Comparison of ENCODE assay signal across 28 mouse cellular contexts in genomic region chr1:168336238-168336818, GRCm38 (mm10).
DNase-seq lines count a peak whose midpoint lies in the region; ATAC-seq and TF ChIP-seq lines count a peak whose summit lies in the region.
"Had no signal": no experiment of that assay in that cellular context is flagged by ENCODE, and none has a peak within 500 bp of the region (broad histone marks: within the 10 kb centered on the region; RNA-seq: fewer than 3 reads in every experiment).

No protein-coding gene starts in this region.

- TF ChIP-seq POLR2A in liver, adult 2 months (IDR thresholded peaks at IDR 0.05; ENCODE audit: extremely low read depth, insufficient read depth, low read length) = no peak

- peak overlapping the region; percentile 84 for H3K27ac ChIP-seq in embryonic facial prominence, embryonic 13.5 days
- H3K27ac ChIP-seq in embryonic facial prominence, embryonic 10.5 days (replicated peaks) = no peak overlapping the region
- H3K27ac ChIP-seq in liver, adult 2 months (replicated peaks; ENCODE audit: insufficient read depth, low read depth, low read length) = no peak overlapping the region
- H3K27ac ChIP-seq in liver, embryonic 11.5 days (ENCODE audit: low read depth, low read length) = no peak overlapping the region
- H3K27ac ChIP-seq in stomach, embryonic 15.5 days = peak overlapping the region; percentile 75; the same call in 1 of the 2 replicates
- no peak overlapping the region for H3K27ac ChIP-seq in forebrain, embryonic 10.5 days
- H3K27ac ChIP-seq: hindbrain, embryonic 10.5 days; hindbrain, embryonic 15.5 days; liver, embryonic 12.5 days; midbrain, embryonic 12.5 days had no signal

- no peak overlapping the region for H3K4me2 ChIP-seq in embryonic facial prominence, embryonic 13.5 days
- no peak overlapping the region for H3K4me2 ChIP-seq in liver, embryonic 11.5 days
- H3K4me2 ChIP-seq in stomach, embryonic 15.5 days = no peak overlapping the region
- H3K4me2 ChIP-seq: hindbrain, embryonic 15.5 days; liver, embryonic 12.5 days; midbrain, embryonic 12.5 days had no signal

- no peak for TF ChIP-seq CTCF in liver, adult 2 months (IDR thresholded peaks at IDR 0.05; ENCODE audit: low read depth, low read length)

- no peak overlapping the region for H3K9ac ChIP-seq in embryonic facial prominence, embryonic 13.5 days
- H3K9ac ChIP-seq in liver, adult 2 months (ENCODE audit: low read depth, low read length) = no peak overlapping the region
- no peak overlapping the region for H3K9ac ChIP-seq in liver, embryonic 11.5 days (ENCODE audit: low read depth, low read length)
- no peak overlapping the region for H3K9ac ChIP-seq in stomach, embryonic 15.5 days
- H3K9ac ChIP-seq: hindbrain, embryonic 15.5 days; liver, embryonic 12.5 days; liver, postnatal 0 days; midbrain, embryonic 12.5 days had no signal

- H3K27me3 ChIP-seq in embryonic facial prominence, embryonic 13.5 days = no peaks in the 10 kb centered on the region
- no peaks in the 10 kb centered on the region for H3K27me3 ChIP-seq in embryonic facial prominence, embryonic 10.5 days (replicated peaks; ENCODE audit: low read depth, poor library complexity, severe bottlenecking)
- H3K27me3 ChIP-seq in liver, adult 2 months (ENCODE audit: control insufficient read depth, insufficient read depth, low read length) = no peaks in the 10 kb centered on the region
- H3K27me3 ChIP-seq in liver, embryonic 11.5 days (replicated peaks; ENCODE audit: control insufficient read depth, insufficient read depth, low read length) = no peaks in the 10 kb centered on the region
- H3K27me3 ChIP-seq in stomach, embryonic 15.5 days (replicated peaks) = no peaks in the 10 kb centered on the region
- H3K27me3 ChIP-seq in forebrain, embryonic 10.5 days (ENCODE audit: poor library complexity, severe bottlenecking) = no peaks in the 10 kb centered on the region
- H3K27me3 ChIP-seq: CH12.LX; hindbrain, embryonic 15.5 days; liver, embryonic 12.5 days; megakaryocyte, embryonic 14.5 days; midbrain, embryonic 12.5 days had no signal

- H3K36me3 ChIP-seq in embryonic facial prominence, embryonic 13.5 days = peaks cover 14% of the 10 kb centered on the region
- H3K36me3 ChIP-seq in embryonic facial prominence, embryonic 10.5 days (replicated peaks) = peaks cover 59% of the 10 kb centered on the region
- no peaks in the 10 kb centered on the region for H3K36me3 ChIP-seq in liver, adult 2 months (ENCODE audit: control insufficient read depth, insufficient read depth, low read length)
- no peaks in the 10 kb centered on the region; the same call in 1 of the 2 replicates for H3K36me3 ChIP-seq in liver, embryonic 11.5 days (ENCODE audit: control insufficient read depth, insufficient read depth, low read length)
- H3K36me3 ChIP-seq in stomach, embryonic 15.5 days = no peaks in the 10 kb centered on the region; the same call in 1 of the 2 replicates
- peaks cover 50% of the 10 kb centered on the region for H3K36me3 ChIP-seq in forebrain, embryonic 10.5 days (replicated peaks)
- H3K36me3 ChIP-seq: hindbrain, embryonic 15.5 days; liver, embryonic 12.5 days had no signal

- DNase-seq in embryonic facial prominence, embryonic 10.5 days (ENCODE audit: low spot score) = no peak
- peak; percentile 62 for DNase-seq in liver, adult 2 months (ENCODE audit: extremely low read depth, low read depth, low spot score)
- DNase-seq in liver, embryonic 11.5 days (ENCODE audit: low spot score) = no peak
- peak; percentile 58 for DNase-seq in brain, adult 2 months (ENCODE audit: low read depth, low spot score)
- no peak for DNase-seq in forebrain, embryonic 10.5 days (ENCODE audit: extremely low spot score, low spot score)
- DNase-seq in adrenal gland, postnatal 4 days (ENCODE audit: low spot score in 2 of 2) = no peak
- DNase-seq: adrenal gland, adult 8-10 months; cerebellum, adult 11 months; cerebellum, adult 9-10 months; embryo, embryonic 11 days; gastrocnemius, postnatal 10 days; heart, postnatal 14 days; kidney, adult 11 months; kidney, postnatal 14 days; liver, postnatal 0 days; lung, postnatal 4 days; thymus, adult 2 months; thymus, postnatal 36 days had no signal

- no peaks in the 10 kb centered on the region for H3K9me3 ChIP-seq in embryonic facial prominence, embryonic 13.5 days
- H3K9me3 ChIP-seq in embryonic facial prominence, embryonic 10.5 days = no peaks in the 10 kb centered on the region
- no peaks in the 10 kb centered on the region for H3K9me3 ChIP-seq in liver, embryonic 11.5 days (ENCODE audit: control insufficient read depth, low read length)
- H3K9me3 ChIP-seq in stomach, embryonic 15.5 days = no peaks in the 10 kb centered on the region
- peaks cover 3% of the 10 kb centered on the region; the same call in 1 of the 2 replicates for H3K9me3 ChIP-seq in forebrain, embryonic 10.5 days
- H3K9me3 ChIP-seq: hindbrain, embryonic 10.5 days; hindbrain, embryonic 15.5 days; liver, embryonic 12.5 days; megakaryocyte, embryonic 14.5 days; midbrain, embryonic 12.5 days had no signal

- 91% methylated on average over 7 of the region's 7 CpGs for WGBS in embryonic facial prominence, embryonic 13.5 days
- WGBS in embryonic facial prominence, embryonic 10.5 days = 94% methylated on average over 7 of the region's 7 CpGs
- WGBS in liver, adult 2 months = 71% methylated on average over 7 of the region's 7 CpGs
- WGBS in liver, embryonic 11.5 days = 88% methylated on average over 7 of the region's 7 CpGs
- WGBS in stomach, embryonic 15.5 days = 86% methylated on average over 7 of the region's 7 CpGs
- 94% methylated on average over 7 of the region's 7 CpGs for WGBS in forebrain, embryonic 10.5 days

- H3K4me1 ChIP-seq in embryonic facial prominence, embryonic 13.5 days = peaks cover 28% of the 10 kb centered on the region
- peaks cover 19% of the 10 kb centered on the region for H3K4me1 ChIP-seq in embryonic facial prominence, embryonic 10.5 days
- peaks cover 2% of the 10 kb centered on the region for H3K4me1 ChIP-seq in liver, adult 2 months (ENCODE audit: control insufficient read depth, insufficient read depth, low read length)
- no peaks in the 10 kb centered on the region for H3K4me1 ChIP-seq in liver, embryonic 11.5 days (replicated peaks; ENCODE audit: control insufficient read depth, insufficient read depth, low read length)
- peaks cover 9% of the 10 kb centered on the region; the same call in 1 of the 2 replicates for H3K4me1 ChIP-seq in stomach, embryonic 15.5 days
- H3K4me1 ChIP-seq in forebrain, embryonic 10.5 days = peaks cover 15% of the 10 kb centered on the region
- H3K4me1 ChIP-seq: liver, embryonic 12.5 days had no signal

- peaks cover 3% of the 10 kb centered on the region; the same call in 1 of the 2 replicates for H3K79me2 ChIP-seq in liver, adult 2 months (ENCODE audit: control insufficient read depth, insufficient read depth, low read length)

- ATAC-seq in embryonic facial prominence, embryonic 13.5 days (ENCODE audit: insufficient number of reproducible peaks, insufficient read depth, low FRiP score, low TSS enrichment, low read depth) = no peak
- ATAC-seq in liver, embryonic 11.5 days (replicated peaks; ENCODE audit: low FRiP score) = no peak
- no peak for ATAC-seq in stomach, embryonic 15.5 days (ENCODE audit: insufficient read depth, low FRiP score, low read depth)
- ATAC-seq: forebrain, embryonic 14.5 days; inflammation-experienced regulatory T-cells, adult 6 months; liver, embryonic 12.5 days; liver, postnatal 0 days had no signal

- no peak overlapping the region for H3K4me3 ChIP-seq in embryonic facial prominence, embryonic 13.5 days
- H3K4me3 ChIP-seq in embryonic facial prominence, embryonic 10.5 days = no peak overlapping the region
- no peak overlapping the region for H3K4me3 ChIP-seq in liver, adult 2 months (ENCODE audit: insufficient read depth, low read depth, low read length)
- no peak overlapping the region for H3K4me3 ChIP-seq in liver, embryonic 11.5 days (ENCODE audit: low read depth, low read length)
- no peak overlapping the region for H3K4me3 ChIP-seq in stomach, embryonic 15.5 days (replicated peaks)
- H3K4me3 ChIP-seq in forebrain, embryonic 10.5 days = no peak overlapping the region
- H3K4me3 ChIP-seq: hindbrain, embryonic 10.5 days; hindbrain, embryonic 15.5 days; liver, embryonic 12.5 days; megakaryocyte, embryonic 14.5 days; midbrain, embryonic 12.5 days had no signal

Comparison
In these comparisons a context has a peak if more than half of its experiments do, and no peak if none do; other contexts are left out.
1. H3K27ac ChIP-seq: peak in embryonic facial prominence, embryonic 13.5 days (single experiment) and stomach, embryonic 15.5 days (single experiment); none in embryonic facial prominence, embryonic 10.5 days (single experiment), liver, adult 2 months (single experiment), liver, embryonic 11.5 days (single experiment) and forebrain, embryonic 10.5 days (single experiment).
2. DNase-seq: peak in liver, adult 2 months (single experiment) and brain, adult 2 months (single experiment); none in embryonic facial prominence, embryonic 10.5 days (single experiment), liver, embryonic 11.5 days (single experiment), forebrain, embryonic 10.5 days (single experiment) and adrenal gland, postnatal 4 days (0 of 2).